Mouse (Mus musculus): Measurements from ENCODE around the gene Ces1g. TPM values are rescaled to one million over a fixed set of nuclear protein-coding genes. Genes with fewer than 3 reads are reported as not detected.

Ces1g gene
- total and polyA plus RNA-seq, 2 experiments from 2014 or later = not detected

DNA sequence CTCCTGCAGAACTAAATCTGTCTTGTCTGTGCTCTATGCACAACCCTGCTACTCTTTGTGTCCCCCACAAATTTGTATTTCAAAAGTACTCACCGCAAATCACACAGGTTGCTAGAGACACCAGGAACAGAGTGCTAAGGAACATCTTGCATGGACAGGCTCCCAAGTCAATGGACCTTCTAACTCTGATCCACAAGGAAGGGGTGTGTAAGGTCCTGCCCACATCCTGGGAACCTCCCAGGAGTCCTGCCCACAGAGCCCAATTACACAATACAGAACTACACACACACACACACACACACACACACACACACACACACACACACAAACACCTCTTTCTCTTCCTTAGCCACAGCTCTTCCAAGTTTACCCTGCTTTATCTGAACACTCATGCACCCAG, 57.6 kb downstream of the Ces1g start, which contains the start of gene Ces1f:
Gene Ces1f, minus strand, starts transcription at position 192 of the 400 bp plus-strand sequence.
- ATAC-seq (ENCODE audit: low FRiP score) (no peak), DNase-seq (ENCODE audit: low spot score) (no peak)
- no peak for TF ChIP-seq CTCF (IDR thresholded peaks at IDR 0.05)
- H3K27me3 ChIP-seq (ENCODE audit: insufficient read depth, low read length) = no peaks in the 10 kb centered on the region
- no peak within 1 kb of the TSS for H3K4me3 ChIP-seq (ENCODE audit: low read depth, low read length)
- H3K36me3 ChIP-seq (ENCODE audit: insufficient read depth, low read length) = no peaks in the 10 kb centered on the region
- no peaks in the 10 kb centered on the region for H3K4me1 ChIP-seq (ENCODE audit: insufficient read depth, low read length)
- H3K9me3 ChIP-seq (ENCODE audit: low read length) = no peaks in the 10 kb centered on the region
- no peak within 1 kb of the TSS for H3K9ac ChIP-seq (replicated peaks; ENCODE audit: low read length, poor library complexity, severe bottlenecking)
- 97% methylated on average over 1 of the region's 1 CpGs for WGBS
- no peak within 1 kb of the TSS for H3K27ac ChIP-seq (ENCODE audit: low read depth, low read length)
- no peak within 1 kb of the TSS for H3K4me2 ChIP-seq (ENCODE audit: low read depth, low read length, poor library complexity, severe bottlenecking)

DNA sequence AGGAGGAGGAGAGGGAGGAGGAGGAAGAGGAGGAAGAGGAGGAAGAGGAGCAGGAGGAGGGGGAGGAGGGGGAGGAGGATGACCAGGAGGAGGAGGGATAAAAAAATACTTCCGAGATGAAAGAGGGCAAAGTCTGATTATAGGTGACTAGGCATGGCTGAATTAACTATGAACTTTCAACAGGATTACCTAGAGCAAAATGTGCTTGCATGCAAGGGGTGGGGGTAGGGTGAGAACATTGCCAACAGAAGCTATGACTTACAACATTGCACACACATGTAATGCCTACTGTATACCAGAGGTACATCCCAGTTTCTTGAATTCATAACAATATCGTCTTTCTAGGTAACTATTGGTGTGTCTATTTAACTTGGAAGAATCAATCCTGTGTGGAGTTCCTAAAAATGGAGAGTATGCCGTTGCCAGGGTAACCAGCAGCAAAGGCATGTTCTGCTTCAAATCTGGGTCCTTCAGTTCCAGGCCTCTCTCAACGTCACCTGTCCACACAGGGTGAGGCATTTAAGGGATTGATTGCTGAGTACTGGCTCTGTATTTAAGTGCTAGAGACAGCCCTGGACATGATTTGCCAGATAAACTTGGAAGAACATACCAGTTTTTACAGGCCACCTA, 58.8 kb downstream of the Ces1g start:
- Histone ChIP-seq H3K4me1 (ENCODE audit: insufficient read depth, low read length) (no peaks in the 10 kb centered on the region), H3K9me3 (ENCODE audit: low read length) (no peaks in the 10 kb centered on the region), H3K9ac (replicated peaks; ENCODE audit: low read length, poor library complexity, severe bottlenecking) (no peak overlapping the region), H3K4me2 (ENCODE audit: low read depth, low read length, poor library complexity, severe bottlenecking) (no peak overlapping the region), H3K4me3 (ENCODE audit: low read depth, low read length) (no peak overlapping the region), H3K36me3 (ENCODE audit: insufficient read depth, low read length) (no peaks in the 10 kb centered on the region), H3K27me3 (ENCODE audit: insufficient read depth, low read length) (no peaks in the 10 kb centered on the region), H3K27ac (ENCODE audit: low read depth, low read length) (no peak overlapping the region)
- DNase-seq (ENCODE audit: low spot score) = peak; percentile 8
- WGBS = 59% methylated on average over 4 of the region's 4 CpGs
- no peak for TF ChIP-seq CTCF (IDR thresholded peaks at IDR 0.05)
- no peak for ATAC-seq (ENCODE audit: low FRiP score)

DNA sequence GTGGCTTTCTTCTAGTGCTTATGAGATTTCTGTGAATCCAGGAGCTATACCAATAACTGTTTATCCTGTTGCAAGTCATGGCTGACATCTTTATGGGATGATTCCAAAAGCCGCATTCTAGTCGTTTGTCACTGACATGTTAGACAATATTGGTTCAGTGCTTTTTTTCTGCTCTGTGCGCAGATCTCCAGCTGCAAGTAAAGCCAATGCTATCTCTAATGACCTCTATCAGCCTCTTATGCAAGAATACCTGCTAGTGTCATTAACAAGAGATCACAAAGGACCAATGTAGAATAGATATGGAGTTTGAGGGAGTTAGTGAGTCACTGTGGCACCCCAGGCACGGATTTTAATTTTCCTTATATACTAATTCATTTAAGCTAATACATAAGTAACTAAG, 62.5 kb downstream of the Ces1g start:
- H3K9me3 ChIP-seq (ENCODE audit: low read length) = no peaks in the 10 kb centered on the region
- no peak overlapping the region for H3K9ac ChIP-seq (replicated peaks; ENCODE audit: low read length, poor library complexity, severe bottlenecking)
- ATAC-seq (ENCODE audit: low FRiP score) (no peak), DNase-seq (ENCODE audit: low spot score) (no peak)
- H3K27me3 ChIP-seq (ENCODE audit: insufficient read depth, low read length) = no peaks in the 10 kb centered on the region
- no peak overlapping the region for H3K27ac ChIP-seq (ENCODE audit: low read depth, low read length)
- H3K4me1 ChIP-seq (ENCODE audit: insufficient read depth, low read length) = no peaks in the 10 kb centered on the region
- H3K36me3 ChIP-seq (ENCODE audit: insufficient read depth, low read length) = no peaks in the 10 kb centered on the region
- no peak overlapping the region for H3K4me2 ChIP-seq (ENCODE audit: low read depth, low read length, poor library complexity, severe bottlenecking)
- no peak overlapping the region for H3K4me3 ChIP-seq (ENCODE audit: low read depth, low read length)
- TF ChIP-seq CTCF (IDR thresholded peaks at IDR 0.05) = no peak
- 90% methylated on average over 4 of the region's 4 CpGs for WGBS

DNA sequence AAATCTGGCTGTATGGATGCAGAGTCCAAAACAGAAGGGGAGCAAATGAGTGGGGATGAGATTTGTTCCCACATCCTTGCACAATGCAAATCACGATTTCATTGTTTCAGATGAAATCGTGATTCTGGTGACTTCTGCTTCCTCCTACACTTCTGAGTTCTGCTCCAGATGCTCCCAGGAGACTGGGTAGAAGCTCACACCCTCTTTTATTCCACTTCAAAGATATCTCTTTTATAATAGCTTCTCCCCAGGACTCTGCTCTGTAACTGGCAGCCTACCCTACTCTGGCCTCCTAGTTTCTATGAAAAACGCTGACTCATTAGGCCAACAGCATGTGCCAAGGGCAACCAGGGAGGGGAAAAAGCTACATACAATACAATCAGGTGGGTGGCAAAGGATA, 63.8 kb downstream of the Ces1g start:
- Histone ChIP-seq H3K4me2 (ENCODE audit: low read depth, low read length, poor library complexity, severe bottlenecking) (no peak overlapping the region), H3K4me1 (ENCODE audit: insufficient read depth, low read length) (no peaks in the 10 kb centered on the region), H3K36me3 (ENCODE audit: insufficient read depth, low read length) (no peaks in the 10 kb centered on the region), H3K4me3 (ENCODE audit: low read depth, low read length) (no peak overlapping the region), H3K27me3 (ENCODE audit: insufficient read depth, low read length) (no peaks in the 10 kb centered on the region), H3K27ac (ENCODE audit: low read depth, low read length) (no peak overlapping the region), H3K9ac (replicated peaks; ENCODE audit: low read length, poor library complexity, severe bottlenecking) (no peak overlapping the region), H3K9me3 (ENCODE audit: low read length) (no peaks in the 10 kb centered on the region)
- ATAC-seq (ENCODE audit: low FRiP score) = no peak
- TF ChIP-seq CTCF (IDR thresholded peaks at IDR 0.05) = no peak
- DNase-seq (ENCODE audit: low spot score) = no peak
- WGBS = 85% methylated on average over 3 of the region's 3 CpGs

DNA sequence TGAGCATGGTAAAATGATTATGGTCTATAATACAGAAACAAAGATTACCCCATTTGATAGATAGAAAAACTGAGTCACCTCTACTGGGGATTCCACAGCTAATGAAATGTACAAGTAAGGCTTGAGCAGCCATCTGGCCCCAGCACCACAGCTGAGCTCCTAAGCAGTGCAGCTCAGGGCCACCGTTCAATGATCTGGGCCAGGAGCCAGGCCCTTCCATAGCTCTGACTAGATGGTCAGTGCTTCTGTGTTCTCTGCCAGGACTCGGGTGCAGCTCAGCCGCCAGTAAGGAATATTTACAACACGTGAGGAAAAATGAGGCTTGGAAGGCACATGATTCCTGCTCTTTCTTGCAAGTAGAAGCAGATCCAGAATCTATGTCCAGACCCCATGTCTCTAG, 64.4 kb downstream of the Ces1g start:
- Histone ChIP-seq H3K27ac (ENCODE audit: low read depth, low read length) (no peak overlapping the region), H3K27me3 (ENCODE audit: insufficient read depth, low read length) (no peaks in the 10 kb centered on the region), H3K9ac (replicated peaks; ENCODE audit: low read length, poor library complexity, severe bottlenecking) (no peak overlapping the region), H3K4me3 (ENCODE audit: low read depth, low read length) (no peak overlapping the region), H3K4me2 (ENCODE audit: low read depth, low read length, poor library complexity, severe bottlenecking) (no peak overlapping the region), H3K9me3 (ENCODE audit: low read length) (no peaks in the 10 kb centered on the region), H3K4me1 (ENCODE audit: insufficient read depth, low read length) (no peaks in the 10 kb centered on the region), H3K36me3 (ENCODE audit: insufficient read depth, low read length) (no peaks in the 10 kb centered on the region)
- ATAC-seq (ENCODE audit: low FRiP score) (no peak), DNase-seq (ENCODE audit: low spot score) (peak; percentile 39)
- TF ChIP-seq CTCF (IDR thresholded peaks at IDR 0.05) = no peak
- WGBS = 82% methylated on average over 4 of the region's 4 CpGs

DNA sequence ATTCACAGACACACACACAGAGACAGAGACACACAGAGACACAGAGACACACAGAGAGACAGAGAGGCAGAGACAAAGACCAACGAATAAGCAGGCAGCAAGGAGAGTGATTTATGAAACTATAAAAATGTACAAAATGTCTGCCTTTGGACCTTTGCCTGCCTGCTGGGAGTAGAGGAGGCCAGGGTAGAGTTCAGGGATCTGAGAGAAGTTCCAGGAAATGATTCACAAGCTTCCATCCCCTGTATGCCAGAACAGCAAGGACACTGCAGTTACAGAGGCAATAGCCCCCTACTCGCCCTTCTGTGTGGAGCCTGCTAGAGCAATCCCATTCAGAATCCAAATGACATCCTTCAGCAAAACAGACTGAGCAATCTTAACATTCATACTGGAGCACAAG, 75.7 kb downstream of the Ces1g start:
- H3K4me3 ChIP-seq (ENCODE audit: low read depth, low read length) = no peak overlapping the region
- H3K4me1 ChIP-seq (ENCODE audit: insufficient read depth, low read length) = no peaks in the 10 kb centered on the region
- no peaks in the 10 kb centered on the region for H3K9me3 ChIP-seq (ENCODE audit: low read length)
- 76% methylated on average over 2 of the region's 2 CpGs for WGBS
- ATAC-seq (ENCODE audit: low FRiP score) (no peak), DNase-seq (ENCODE audit: low spot score) (no peak)
- no peaks in the 10 kb centered on the region for H3K36me3 ChIP-seq (ENCODE audit: insufficient read depth, low read length)
- H3K27ac ChIP-seq (ENCODE audit: low read depth, low read length) = no peak overlapping the region
- H3K4me2 ChIP-seq (ENCODE audit: low read depth, low read length, poor library complexity, severe bottlenecking) = no peak overlapping the region
- no peak for TF ChIP-seq CTCF (IDR thresholded peaks at IDR 0.05)
- H3K27me3 ChIP-seq (ENCODE audit: insufficient read depth, low read length) = no peaks in the 10 kb centered on the region
- no peak overlapping the region for H3K9ac ChIP-seq (replicated peaks; ENCODE audit: low read length, poor library complexity, severe bottlenecking)
